Mouse (Mus musculus) thymus, postnatal 0 days (tissue): ENCODE results near the gene Cmtm1. TPM values are rescaled to one million over a fixed set of nuclear protein-coding genes. Genes with fewer than 3 reads are reported as not detected.
"Not testable (repeated sequence)": the region's sequence is repeated elsewhere in the genome, so short reads cannot be mapped to it uniquely, and the experiment has no call there.

ENCODE experiments used
- DNase-seq: peaks from one replicate; pipeline ENCODE4 v3.0.0-alpha.2; 2015; ENCODE audit warnings: low spot score
- polyA plus RNA-seq: library from polyadenylated mRNA; unstranded; fragments of >200 nt; fragmentation: Nextera tagmentation; extraction: Ambion mirVana; gene quantifications from 2 replicates; pipeline ENCODE4 v1.2.1, GENCODE M21; 2015

Cmtm1 gene
- polyA plus RNA-seq = not detected in 2 replicates

DNA sequence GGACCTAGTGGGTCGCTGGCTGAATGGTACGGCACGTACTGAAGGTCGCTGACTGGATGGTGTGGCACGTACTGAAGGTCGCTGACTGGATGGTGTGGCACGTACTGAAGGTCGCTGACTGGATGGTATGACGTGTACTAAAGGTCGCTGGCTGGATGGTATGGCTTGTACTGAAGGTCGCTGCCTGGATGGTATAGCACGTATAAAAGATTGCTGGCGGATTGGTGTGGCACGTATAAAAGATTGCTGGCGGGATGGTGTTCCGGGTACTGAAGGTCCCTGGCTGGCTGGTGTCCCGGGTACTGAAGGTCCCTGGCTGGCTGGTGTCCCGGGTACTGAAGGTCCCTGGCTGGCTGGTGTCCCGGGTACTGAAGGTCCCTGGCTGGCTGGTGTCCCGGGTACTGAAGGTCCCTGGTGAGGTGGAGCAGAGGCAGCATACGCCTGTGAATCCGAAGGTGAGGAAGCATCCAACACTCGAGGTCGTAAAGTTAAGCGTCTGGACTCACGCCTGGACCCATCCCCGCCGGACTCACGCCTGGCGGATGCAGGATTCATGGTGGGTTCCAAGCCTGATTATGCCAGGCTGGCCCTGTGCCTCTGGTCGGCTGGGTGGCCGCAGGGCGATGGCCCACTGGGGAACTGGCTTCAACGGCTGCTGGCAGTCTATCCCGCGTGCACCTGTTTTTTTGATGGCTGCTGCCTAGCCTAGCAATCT, at the start of gene Cmtm1, which contains the start of gene Gm45711:
Gene Cmtm1, minus strand, starts transcription at position 705 of the 715 bp plus-strand sequence.
Gene Gm45711, minus strand, starts transcription at position 641 of the 715 bp plus-strand sequence.
- not testable (repeated sequence) for DNase-seq

DNA sequence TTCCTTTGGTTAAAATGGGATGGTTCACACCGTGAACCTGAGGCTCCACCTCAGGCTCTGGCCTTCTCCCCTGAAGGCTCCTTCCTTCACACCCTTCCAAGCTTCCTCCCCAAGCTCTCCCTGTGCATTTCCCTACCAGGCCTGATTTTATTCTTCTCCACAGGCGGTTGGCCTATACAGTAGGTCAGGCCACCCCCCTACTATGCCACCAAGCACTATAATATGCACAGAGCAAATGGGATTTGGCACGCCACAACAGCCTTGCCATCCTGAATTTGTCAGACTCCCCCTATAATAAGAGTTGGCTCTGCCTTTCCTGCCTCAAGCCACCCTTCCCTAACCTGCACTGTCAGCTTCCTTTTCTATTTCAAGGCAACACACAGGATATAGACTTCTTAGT, 48.7 kb upstream of the Cmtm1 start:
- no peak for DNase-seq

DNA sequence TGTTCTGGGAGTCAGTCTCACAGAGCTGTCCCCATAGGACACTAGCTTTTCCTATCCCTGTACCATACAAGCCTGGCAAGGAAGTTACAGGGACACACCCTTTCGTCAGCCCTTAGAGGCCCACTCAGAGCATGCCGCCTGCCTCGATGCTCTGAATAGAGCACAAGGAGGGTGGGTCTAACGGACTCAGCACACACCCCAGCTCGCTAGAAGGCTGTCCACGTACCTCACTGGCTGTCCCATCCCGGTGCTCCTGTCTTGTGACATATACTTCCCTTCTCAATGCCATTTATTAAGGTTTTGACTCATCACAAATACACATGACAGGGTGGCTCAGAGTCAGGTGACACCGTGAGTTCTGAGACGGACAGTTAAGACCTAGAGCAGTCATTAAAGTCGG, 44.6 kb upstream of the Cmtm1 start:
- DNase-seq = no peak

DNA sequence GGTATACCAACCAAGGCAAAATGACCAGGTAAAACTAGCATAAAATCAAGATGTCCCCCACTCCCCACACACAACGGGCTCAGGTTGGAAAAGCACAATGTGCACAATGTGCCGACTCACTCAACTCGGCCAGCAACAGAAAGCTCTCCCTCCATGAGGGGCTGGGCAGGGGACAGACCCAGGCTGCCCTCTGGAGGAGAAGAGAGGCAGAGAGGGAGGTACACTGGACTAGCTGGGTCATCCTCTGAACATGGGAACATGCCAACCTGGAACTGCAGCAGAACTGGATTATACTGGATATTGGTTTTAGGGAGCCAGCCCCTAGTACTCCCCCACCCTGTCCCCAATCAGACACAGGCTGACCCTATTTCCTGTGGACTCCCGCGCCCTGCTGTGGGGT, 43.2 kb upstream of the Cmtm1 start:
- DNase-seq = no peak

DNA sequence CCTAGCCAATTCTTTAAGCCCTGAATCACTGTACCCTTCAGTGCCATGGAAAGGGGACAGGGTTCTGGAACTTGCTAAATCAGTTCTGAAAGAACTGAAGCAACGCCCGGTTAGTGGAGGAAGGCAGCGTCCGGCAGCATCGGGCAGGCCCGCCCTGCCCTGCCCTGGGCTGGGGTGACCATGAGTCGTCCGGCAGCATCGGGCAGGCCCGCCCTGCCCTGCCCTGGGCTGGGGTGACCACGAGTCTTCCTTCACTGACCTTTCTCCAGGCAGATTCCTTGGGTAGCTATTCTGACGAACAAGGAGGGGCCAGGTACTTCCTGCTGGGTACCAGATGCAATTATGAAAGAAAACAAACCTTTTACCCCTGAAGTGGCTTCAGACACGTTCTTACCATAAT, 40.1 kb upstream of the Cmtm1 start:
- no peak for DNase-seq

DNA sequence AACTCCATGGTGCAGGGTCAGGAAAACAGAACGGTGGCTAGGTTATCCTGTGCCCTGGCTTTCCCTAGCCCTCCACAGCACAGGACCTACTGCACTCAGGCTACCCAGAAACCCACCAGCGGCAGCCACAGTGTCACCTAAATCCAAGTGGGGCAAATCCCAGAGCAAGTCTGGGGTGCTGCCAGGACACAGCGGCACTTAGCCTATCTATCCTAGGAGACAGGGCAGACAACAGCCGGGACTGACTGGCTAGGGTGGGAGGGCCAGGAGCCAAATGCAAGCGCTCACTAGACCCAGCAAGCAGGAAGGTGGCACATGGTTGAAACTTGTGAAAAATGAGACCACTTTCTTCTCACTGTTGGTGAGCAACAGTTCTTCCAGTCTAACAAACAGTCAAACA, 39.0 kb upstream of the Cmtm1 start:
- DNase-seq = no peak

DNA sequence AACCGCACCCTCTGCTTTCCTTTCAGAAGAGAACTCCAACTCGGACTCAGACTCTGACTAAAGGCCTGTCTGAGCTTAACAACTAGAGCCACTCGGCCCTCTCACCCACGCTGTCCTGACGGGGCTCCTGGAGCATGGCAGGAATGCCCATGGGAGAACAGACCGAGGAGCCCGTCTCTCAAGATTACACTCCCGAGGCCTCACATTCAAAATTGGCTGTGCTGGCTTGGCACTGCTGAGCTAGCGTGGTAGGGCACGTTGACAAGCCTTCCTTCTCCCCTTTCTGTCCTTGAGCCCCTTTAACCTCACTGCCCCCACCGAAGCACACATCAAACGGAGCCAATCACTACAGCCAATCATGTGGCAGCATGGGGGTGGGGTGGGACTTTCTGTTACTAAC, 36.8 kb upstream of the Cmtm1 start:
- DNase-seq = no peak

DNA sequence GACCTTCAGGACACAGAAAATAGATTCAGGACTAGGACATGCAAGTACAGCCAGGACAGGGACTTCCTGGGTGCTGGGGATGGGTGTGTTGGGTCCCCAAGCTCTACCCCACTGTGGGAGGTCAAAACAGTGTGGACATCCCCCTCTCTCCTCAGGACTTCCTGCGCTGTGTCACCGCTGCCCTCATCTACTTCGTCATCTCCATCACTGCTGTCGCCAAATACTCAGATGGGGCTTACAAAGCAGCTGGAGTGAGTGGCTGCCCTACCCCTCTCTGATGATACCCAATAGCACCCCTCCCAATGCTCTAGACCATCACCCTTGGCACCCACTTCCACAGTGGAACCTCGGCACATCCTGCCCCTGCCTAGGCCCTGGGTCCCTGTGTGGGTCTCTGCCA, 34.7 kb upstream of the Cmtm1 start:
- no peak for DNase-seq

DNA sequence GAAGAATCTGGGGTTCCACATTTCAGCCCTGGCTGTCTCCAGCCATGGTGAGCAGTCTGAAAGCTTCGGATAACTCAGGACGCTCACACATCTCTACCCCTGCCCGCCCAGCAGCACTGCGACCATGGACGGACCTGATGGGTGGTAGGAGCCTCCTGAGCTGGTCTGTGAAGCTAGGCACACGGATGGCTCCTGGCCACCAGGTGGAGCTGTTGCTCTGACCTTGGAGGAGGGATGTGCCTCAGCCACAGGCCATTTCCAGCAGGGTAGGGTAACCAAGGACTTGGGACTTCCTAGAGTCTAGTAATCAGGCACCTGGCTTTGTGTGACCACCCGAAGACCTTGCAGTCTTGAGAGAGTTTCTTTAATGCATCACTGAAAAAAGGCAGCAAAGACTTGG, 34.0 kb upstream of the Cmtm1 start:
- DNase-seq = peak; percentile 82

DNA sequence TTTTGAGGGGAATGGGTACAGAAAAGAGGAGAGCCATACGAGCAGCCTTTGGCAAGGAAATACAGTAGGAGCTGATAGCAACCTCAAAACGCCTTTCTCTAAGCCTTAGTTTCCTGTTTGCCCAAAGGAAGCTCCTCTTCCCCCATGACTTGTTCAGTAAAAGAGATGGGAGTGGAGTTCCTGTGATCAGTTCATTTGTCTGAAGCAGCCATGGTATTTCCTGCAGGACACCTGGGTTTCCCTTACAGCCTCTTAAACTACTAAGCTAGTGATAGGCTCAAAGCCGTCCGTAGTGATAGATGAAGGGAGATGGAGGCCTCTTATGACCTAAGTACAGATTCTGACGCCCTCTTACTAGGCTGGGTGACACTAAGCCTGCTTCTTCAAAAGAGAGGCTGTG, 32.5 kb upstream of the Cmtm1 start:
- DNase-seq = no peak

DNA sequence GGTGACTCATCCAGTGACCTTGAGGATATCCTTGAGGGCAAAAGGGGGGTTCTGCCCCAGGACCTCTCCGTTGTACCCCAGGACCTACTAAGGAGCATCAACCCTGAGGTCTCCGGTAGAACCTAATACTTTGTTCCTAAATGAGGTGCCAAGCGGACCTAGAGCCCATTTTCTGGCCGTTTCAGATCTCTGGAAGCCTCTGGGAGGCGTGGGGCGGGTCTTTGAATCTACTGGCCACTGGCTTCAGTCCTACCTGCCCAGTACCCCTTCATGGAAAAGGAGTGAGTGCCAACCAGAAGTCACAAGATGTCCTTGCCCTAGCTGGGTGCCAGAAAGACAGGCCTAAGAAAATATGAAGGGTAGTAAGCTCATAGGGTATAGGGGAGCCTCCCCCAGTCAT, 31.7 kb upstream of the Cmtm1 start:
- DNase-seq = no peak

DNA sequence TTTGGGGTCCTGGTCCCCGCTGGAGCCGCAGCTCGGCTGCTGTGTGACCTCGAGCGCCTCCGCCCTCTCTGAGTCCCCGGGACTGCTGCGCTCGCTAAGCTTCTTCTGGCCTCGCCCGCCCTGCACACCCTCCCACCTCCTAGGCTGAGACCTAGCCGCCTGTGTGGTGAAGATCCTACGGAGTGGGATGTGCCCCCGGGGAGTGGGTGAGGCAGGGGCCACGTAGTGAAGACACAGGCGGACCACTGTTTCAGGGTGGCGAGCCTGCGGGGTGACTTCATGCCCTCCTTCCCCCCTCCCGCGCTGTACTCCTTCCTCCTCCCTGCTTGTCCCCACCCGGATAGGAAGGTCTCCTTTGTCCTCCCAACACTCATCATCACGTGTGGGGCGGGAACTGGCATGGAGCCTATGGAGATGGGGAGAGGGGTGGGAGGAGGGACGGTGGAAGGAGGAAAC, 31.2 kb upstream of the Cmtm1 start:
- DNase-seq = no peak

DNA sequence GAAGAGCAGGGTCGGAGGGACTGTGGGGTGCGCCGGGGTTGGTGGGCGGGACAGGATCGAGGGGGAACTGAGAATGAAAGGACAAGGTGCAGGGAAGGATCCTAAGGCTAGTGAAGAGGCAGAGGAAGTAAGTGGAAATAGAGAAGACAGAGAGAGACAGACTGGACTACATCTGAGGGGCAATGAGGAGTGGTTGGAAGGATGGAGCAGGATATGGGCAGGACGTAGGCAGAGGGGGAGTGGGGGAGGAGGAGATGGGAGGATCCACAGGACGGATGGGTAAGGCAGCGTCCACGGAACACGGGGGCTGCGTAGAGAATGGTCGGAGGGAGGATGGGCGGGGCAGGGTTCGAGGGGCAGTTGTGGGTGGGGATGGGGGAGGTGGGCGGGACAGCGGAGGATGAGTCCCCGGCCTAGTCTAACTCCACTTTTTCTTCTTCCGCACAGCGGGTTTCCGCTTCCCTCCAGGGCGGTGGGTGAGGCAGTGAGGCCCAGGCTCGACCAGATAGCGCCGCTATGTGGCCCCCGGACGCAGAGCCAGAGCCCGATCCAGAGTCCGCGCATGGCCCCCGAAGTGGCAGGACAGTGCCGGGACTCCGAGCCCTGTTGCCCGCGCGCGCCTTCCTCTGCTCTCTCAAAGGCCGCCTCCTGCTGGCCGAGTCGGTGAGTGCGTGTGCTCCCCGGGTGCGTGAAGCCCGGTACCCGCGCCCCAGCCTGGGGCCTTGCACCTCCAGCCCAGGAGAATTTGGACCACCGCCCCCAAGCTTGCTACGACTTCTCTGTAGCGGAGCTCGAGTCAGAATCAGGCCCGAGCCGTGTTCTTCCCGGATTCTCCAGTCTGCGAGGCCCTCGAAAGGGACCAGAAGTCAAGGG, 30.5 kb upstream of the Cmtm1 start:
- peak; percentile 74 for DNase-seq

DNA sequence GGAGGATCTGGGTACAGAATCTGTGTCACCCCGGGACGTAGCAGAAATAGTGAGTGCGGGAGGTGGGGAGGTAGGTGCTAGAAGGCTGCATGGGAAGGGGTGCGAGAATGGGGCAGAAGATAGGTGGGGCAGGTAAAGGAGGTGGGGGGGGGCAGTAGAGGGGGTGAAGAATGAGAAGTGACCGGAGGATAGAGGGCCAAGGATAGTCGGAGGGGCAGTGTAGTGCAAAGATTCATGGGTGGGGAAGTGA, 30.0 kb upstream of the Cmtm1 start:
- DNase-seq = no peak

DNA sequence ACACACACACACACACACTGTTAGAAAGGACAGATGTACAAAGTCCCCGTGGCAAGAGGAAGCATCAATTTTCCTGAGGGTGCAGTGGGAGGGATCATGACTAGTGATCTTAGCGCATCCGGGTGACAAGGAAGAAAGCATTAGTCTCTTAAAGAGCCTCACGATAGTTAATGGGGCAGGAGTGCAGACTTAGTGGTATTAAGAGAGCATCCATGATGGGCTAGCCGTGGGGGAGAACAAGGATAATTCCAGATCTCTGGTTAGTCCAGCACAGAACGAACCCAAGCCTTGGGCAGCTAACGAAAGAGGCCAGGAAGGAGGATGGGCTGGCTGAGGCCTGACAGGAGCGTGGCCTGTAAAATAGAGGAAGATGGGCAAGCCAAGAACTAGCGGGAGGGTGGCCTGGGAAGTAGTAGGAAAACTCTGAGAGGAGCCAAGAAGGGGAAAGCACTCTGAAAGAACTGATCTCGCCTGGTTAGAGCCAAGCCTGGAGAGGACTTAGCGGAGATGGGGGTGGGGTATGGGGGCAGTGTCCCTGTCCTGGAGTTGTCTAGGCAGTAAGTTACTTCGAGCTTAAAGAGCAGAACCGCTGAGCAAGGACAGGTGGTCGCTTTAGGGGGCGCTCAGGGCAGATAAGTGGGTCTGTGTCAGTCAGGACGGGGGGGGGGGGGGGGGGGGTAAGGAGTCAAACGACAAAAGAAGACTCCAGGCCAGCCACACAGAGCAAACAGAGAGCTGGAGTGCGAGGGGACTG, 29.5 kb upstream of the Cmtm1 start, which contains the start of gene Cmtm3:
Gene Cmtm3, plus strand, starts transcription at position 182 of the 754 bp plus-strand sequence.
- DNase-seq = no peak

DNA sequence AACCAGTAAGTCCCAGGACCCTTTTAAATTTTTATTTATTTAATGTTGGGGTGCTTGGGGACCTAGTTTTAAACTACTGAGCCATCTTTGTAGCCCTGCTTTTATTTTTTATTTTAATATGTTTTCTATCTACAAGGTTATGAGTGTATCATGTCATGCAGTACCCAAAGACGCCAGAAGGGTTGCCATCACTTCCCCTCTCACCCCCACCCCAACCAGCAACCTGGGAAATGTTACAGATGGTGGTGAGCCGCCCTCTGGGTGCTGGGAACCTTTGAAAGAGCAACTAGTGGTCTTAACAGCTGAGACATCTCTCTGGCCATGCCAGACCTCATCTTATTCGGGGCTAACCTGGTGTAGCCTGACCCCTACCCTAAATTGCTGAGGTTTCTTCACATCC, 27.9 kb upstream of the Cmtm1 start:
- DNase-seq = peak; percentile 30

DNA sequence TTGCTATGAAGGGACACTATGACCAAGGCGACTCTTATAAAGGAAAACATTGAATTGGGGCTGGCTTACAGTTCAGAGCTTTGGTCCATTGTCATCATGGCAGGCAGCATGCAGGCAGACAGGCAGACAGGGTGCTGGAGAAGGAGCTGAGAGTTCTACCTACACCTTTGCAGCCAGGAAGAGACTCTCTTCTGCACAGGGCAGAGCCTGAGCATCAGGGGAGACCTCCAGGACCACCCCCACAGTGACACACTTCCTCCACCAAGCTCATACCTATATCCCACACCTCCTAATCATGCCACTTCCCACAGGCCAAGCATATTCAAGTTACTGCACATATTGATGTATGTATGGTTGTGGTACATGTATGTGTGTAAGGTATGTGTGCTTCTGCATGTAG, 26.9 kb upstream of the Cmtm1 start:
- no peak for DNase-seq

DNA sequence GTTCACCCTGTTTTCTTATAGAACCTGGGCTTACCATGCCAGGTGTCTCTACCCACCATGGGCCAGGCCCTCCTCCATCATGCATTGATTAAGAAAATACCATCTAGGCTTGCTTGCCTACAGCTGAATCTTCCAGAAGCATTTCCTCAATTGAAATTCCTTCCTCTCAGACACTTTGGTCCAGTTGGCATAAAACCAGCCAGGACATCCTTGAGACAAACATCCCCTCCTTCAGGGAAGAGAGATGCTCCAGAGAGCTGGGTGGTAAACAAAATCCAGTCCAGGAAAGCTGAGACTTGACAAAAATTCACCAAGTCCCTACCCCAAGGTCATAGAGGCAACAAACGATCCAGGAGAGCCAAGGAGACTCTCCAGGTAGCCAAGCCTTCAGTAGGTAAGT, 24.3 kb upstream of the Cmtm1 start:
- no peak for DNase-seq

DNA sequence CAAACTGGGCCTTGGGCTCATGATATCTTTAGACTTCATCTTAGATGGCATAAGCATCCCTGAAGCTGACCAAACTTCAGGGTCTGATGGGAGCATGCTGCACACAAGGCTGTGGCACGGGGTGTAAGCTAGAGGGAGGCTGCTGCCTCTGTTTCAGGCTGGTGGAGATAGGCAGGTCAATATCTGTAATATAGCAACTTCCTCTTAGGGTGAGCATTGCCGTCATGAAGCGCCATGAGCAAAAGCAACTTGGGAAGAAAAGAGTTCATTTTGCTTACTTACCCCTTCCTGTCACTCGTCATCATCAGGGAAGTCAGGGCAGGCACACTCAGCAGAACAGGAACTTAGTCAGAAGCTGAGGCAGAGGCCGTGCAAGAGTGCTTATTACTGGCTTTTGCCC, 23.8 kb upstream of the Cmtm1 start:
- DNase-seq = no peak

DNA sequence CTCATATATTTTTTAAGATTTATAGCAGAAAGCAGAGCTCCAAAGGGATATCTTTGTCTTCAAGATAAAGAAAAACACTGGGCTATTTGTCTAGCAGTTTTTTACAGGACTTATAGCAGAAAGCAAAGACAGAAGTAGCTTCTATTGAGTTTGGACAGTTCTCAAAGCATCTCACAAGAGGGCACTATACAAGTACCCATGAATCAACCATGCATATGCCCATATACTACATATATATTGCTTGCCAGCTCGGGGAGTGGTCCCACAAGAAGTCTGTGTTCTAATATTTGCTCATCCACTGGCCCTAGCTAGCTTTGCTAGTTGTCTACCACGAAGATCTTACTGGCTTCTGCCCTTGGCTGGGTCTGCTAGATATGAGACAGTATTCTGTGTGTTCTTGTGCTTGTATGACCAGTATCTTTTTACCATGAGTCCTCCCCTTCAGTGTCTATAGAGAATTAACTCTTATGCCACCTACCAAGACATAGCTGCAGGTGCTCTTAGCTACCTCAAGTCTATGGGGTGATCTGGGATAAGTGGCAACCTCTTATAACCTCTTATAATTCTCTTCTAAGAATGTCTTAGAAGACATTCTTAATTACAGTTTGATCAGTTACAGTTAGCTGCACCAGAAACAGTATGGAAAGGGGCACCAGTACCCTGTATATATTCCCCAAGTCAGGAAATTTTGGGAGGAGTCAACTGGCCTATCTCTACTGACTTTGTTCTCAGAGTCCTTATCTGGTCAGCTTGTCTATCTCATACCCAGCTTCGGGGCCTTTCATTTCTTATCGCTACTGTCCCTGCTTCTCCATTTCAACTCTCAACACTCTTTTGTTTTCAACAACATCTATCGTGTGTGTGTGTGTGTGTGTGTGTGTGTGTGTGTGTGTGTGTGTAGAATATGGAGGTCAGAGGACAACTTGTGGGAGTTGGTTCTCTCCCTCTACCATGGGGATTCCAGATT, 23.0 kb upstream of the Cmtm1 start:
- no peak for DNase-seq

DNA sequence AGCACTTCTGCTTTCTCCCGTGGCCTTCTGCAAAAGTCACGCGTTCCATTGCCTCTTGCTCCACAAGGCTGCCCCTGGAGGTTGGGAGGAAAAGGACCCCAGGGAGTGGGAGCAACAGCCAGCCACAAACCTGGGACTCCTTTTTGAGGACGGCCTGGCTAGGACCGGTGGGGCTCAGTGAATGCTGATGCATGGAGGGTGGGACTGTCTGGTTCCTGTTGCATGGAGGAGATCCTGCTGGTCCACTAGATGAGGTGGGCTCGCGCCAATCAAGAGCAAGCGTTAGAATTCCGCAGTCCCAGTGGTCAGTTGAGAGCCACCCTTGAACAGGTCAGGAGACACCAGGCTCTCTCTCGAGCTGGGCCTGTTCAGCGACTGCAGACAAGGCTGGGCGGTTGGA, 12.0 kb upstream of the Cmtm1 start, which contains the start of gene Cmtm2b:
Gene Cmtm2b, plus strand, starts transcription at position 301 of the 400 bp plus-strand sequence.
- DNase-seq = not testable (repeated sequence)
